In genomic region chr14:27303294-27303693, GRCm38 (mm10) we compare ENCODE assay signal across 10 mouse cellular contexts.
"Had no signal": no experiment of that assay in that cellular context is flagged by ENCODE, and none has a peak within 500 bp of the region (broad histone marks: within the 10 kb centered on the region; RNA-seq: fewer than 3 reads in every experiment).

No protein-coding gene starts in this region.

- DNase-seq: lung, adult 18-20 months; lung, embryonic 14.5 days; lung, postnatal 10 days; lung, postnatal 4 days; midbrain, embryonic 14.5 days; right cerebral cortex, postnatal 14 days; thymus, adult 18-20 months; thymus, postnatal 14 days; thymus, postnatal 36 days had no signal

- ATAC-seq: midbrain, embryonic 16.5 days had no signal
